Mouse (Mus musculus): ENCODE measurements around the gene Osr1.

GRCm38 (mm10) chr12:9589561-9590134, 19.7 kb downstream of the Osr1 start:
- TF ChIP-seq CTCF (IDR thresholded peaks at IDR 0.05; ENCODE audit: control insufficient read depth, insufficient read depth, low read length) (no peak), POLR2A (IDR thresholded peaks at IDR 0.05; ENCODE audit: borderline replicate concordance, control insufficient read depth, low read depth, low read length) (no peak)

All from bone marrow, adult 2 months (tissue).